Mouse (Mus musculus) embryo, embryonic 11.5 days (tissue): ENCODE results near the gene Bclaf1.
A peak's percentile ranks its signal among the peaks of the same experiment; 100 is the strongest.

Source experiments
- DNase-seq: peaks from one replicate; pipeline ENCODE4 v3.0.0-alpha.2; 2012; ENCODE audit warnings: low read depth, low spot score

Bclaf1 gene

GRCm38 (mm10) chr10:20317466-20317865 lies 5.2 kb downstream of the Bclaf1 start:
- DNase-seq: no peak

- no peak for DNase-seq
Observed at GRCm38 (mm10) chr10:20326226-20326625, 14.0 kb downstream of the Bclaf1 start.

GRCm38 (mm10) chr10:20331262-20331661 lies 19.0 kb downstream of the Bclaf1 start:
- DNase-seq: no peak

- no peak for DNase-seq
Observed at GRCm38 (mm10) chr10:20337872-20338271, 25.6 kb downstream of the Bclaf1 start.

GRCm38 (mm10) chr10:20345736-20346135 lies 33.5 kb downstream of the Bclaf1 start:
- no peak for DNase-seq

- DNase-seq: peak; percentile 93
Observed at GRCm38 (mm10) chr10:20347285-20348214, 35.3 kb downstream of the Bclaf1 start, which contains the start of gene Mtfr2. Gene Mtfr2, plus strand, starts transcription at chr10:20347770.

GRCm38 (mm10) chr10:20348894-20349293 lies 36.6 kb downstream of the Bclaf1 start:
- no peak for DNase-seq

- DNase-seq: peak; percentile 26
Observed at GRCm38 (mm10) chr10:20361542-20362449, 49.5 kb downstream of the Bclaf1 start.

- no peak for DNase-seq
Observed at GRCm38 (mm10) chr10:20362450-20363118, 50.3 kb downstream of the Bclaf1 start.

- no peak for DNase-seq
Observed at GRCm38 (mm10) chr10:20372046-20372445, 59.8 kb downstream of the Bclaf1 start.

- no peak for DNase-seq
Observed at GRCm38 (mm10) chr10:20377621-20378020, 65.4 kb downstream of the Bclaf1 start.

GRCm38 (mm10) chr10:20379071-20379735 lies 66.9 kb downstream of the Bclaf1 start:
- DNase-seq: no peak

- DNase-seq: no peak
Observed at GRCm38 (mm10) chr10:20380798-20381197, 68.5 kb downstream of the Bclaf1 start.

- no peak for DNase-seq
Observed at GRCm38 (mm10) chr10:20381352-20381751, 69.1 kb downstream of the Bclaf1 start.

GRCm38 (mm10) chr10:20382807-20383419 lies 70.6 kb downstream of the Bclaf1 start:
- no peak for DNase-seq

- no peak for DNase-seq
Observed at GRCm38 (mm10) chr10:20390568-20390967, 78.3 kb downstream of the Bclaf1 start.
